In genomic region chr8:65067031-65067430, GRCm38 (mm10) we compare ENCODE assay signal across 31 mouse cellular contexts. TPM values are rescaled to one million over a fixed set of nuclear protein-coding genes. Genes with fewer than 3 reads are reported as not detected.
"Had no signal": no experiment of that assay in that cellular context is flagged by ENCODE, and none has a peak within 500 bp of the region (broad histone marks: within the 10 kb centered on the region; RNA-seq: fewer than 3 reads in every experiment).

No protein-coding gene starts in this region.

- H3K27ac ChIP-seq: heart, adult 2 months; heart, embryonic 13.5 days; heart, embryonic 15.5 days; hindbrain, embryonic 13.5 days; hindbrain, embryonic 15.5 days; hindbrain, postnatal 0 days; layer of hippocampus, adult 2 months; left cerebral cortex, adult 2 months; limb, embryonic 10.5 days; limb, embryonic 12.5 days; liver, embryonic 13.5 days had no signal

- H3K9ac ChIP-seq: heart, embryonic 13.5 days; heart, embryonic 15.5 days; hindbrain, embryonic 13.5 days; hindbrain, embryonic 15.5 days; limb, embryonic 12.5 days; liver, embryonic 13.5 days had no signal

- H3K36me3 ChIP-seq: heart, embryonic 13.5 days; heart, embryonic 15.5 days; hindbrain, embryonic 13.5 days; hindbrain, embryonic 15.5 days; limb, embryonic 10.5 days; limb, embryonic 12.5 days; liver, embryonic 13.5 days had no signal

- H3K4me1 ChIP-seq: heart, embryonic 13.5 days; heart, embryonic 15.5 days; hindbrain, embryonic 13.5 days; hindbrain, embryonic 15.5 days; liver, embryonic 13.5 days had no signal

- H3K4me2 ChIP-seq: heart, embryonic 11.5 days; heart, embryonic 13.5 days; heart, embryonic 15.5 days; hindbrain, embryonic 13.5 days; hindbrain, embryonic 15.5 days; limb, embryonic 12.5 days; liver, embryonic 11.5 days; liver, embryonic 13.5 days had no signal

- DNase-seq: gastrocnemius, postnatal 14 days; gastrocnemius, postnatal 36 days; heart, adult 2 months; heart, postnatal 14 days; heart, postnatal 36 days; kidney, adult 11 months; kidney, adult 8-10 months; kidney, postnatal 10 days; kidney, postnatal 25 days; kidney, postnatal 4 days; liver; liver, embryonic 13.5 days had no signal

- H3K27me3 ChIP-seq: heart, embryonic 13.5 days; heart, embryonic 15.5 days; hindbrain, embryonic 13.5 days; hindbrain, embryonic 15.5 days; limb, embryonic 12.5 days; liver, embryonic 13.5 days had no signal

- H3K4me3 ChIP-seq: heart, adult 2 months; heart, embryonic 13.5 days; heart, embryonic 15.5 days; hindbrain, embryonic 13.5 days; hindbrain, embryonic 15.5 days; layer of hippocampus, adult 2 months; left cerebral cortex, adult 2 months; limb, embryonic 10.5 days; limb, embryonic 12.5 days; liver, embryonic 13.5 days had no signal

- ATAC-seq: hindbrain, postnatal 0 days; intestine, embryonic 16.5 days had no signal

- H3K9me3 ChIP-seq: heart, embryonic 15.5 days; hindbrain, embryonic 13.5 days; hindbrain, embryonic 15.5 days; limb, embryonic 10.5 days; limb, embryonic 12.5 days; liver, embryonic 13.5 days had no signal

RNA-seq across cellular contexts. Expression of gene Gm10663, which starts 7.8 kb away (rescaled TPM):
- polyA plus RNA-seq: gonadal fat pad, adult 2 months; heart, adult 2 months; heart, embryonic 11.5 days; heart, embryonic 13.5 days; heart, embryonic 15.5 days; heart, postnatal 0 days; hindbrain, embryonic 11.5 days; hindbrain, embryonic 13.5 days; hindbrain, embryonic 15.5 days; hindbrain, postnatal 0 days; intestine, embryonic 14.5 days; intestine, embryonic 16.5 days; kidney, embryonic 14.5 days; kidney, embryonic 16.5 days; limb, embryonic 10.5 days; limb, embryonic 12.5 days; limb, embryonic 14.5 days; liver, embryonic 11.5 days; liver, embryonic 13.5 days had no signal

RNA-seq across cellular contexts. Expression of gene Apela, which starts 29.9 kb away (rescaled TPM):
- polyA plus RNA-seq: gonadal fat pad, adult 2 months had no signal

RNA-seq across cellular contexts. Expression of gene Trim60, which starts 48.6 kb away (rescaled TPM):
- polyA plus RNA-seq: gonadal fat pad, adult 2 months; heart, adult 2 months; heart, embryonic 11.5 days; heart, embryonic 13.5 days; heart, embryonic 15.5 days; heart, postnatal 0 days; hindbrain, embryonic 11.5 days; hindbrain, embryonic 13.5 days; hindbrain, embryonic 15.5 days; hindbrain, postnatal 0 days; intestine, embryonic 14.5 days; intestine, embryonic 16.5 days; kidney, embryonic 14.5 days; limb, embryonic 10.5 days; limb, embryonic 12.5 days; liver, embryonic 11.5 days; liver, embryonic 13.5 days had no signal

RNA-seq across cellular contexts. Expression of gene Trim61, which starts 48.7 kb away (rescaled TPM):
- polyA plus RNA-seq: gonadal fat pad, adult 2 months; heart, adult 2 months; heart, embryonic 15.5 days; heart, postnatal 0 days; hindbrain, embryonic 11.5 days; hindbrain, embryonic 13.5 days; hindbrain, embryonic 15.5 days; hindbrain, postnatal 0 days; intestine, embryonic 14.5 days; limb, embryonic 10.5 days; limb, embryonic 12.5 days; liver, embryonic 13.5 days had no signal
